Mouse (Mus musculus): ENCODE data around the gene Naa40. TPM values are rescaled to one million over a fixed set of nuclear protein-coding genes. Genes with fewer than 3 reads are reported as not detected.

Gene Naa40
- total RNA-seq, 2 experiments from 2014 or later, result 7.8 to 11.3 TPM

DNA sequence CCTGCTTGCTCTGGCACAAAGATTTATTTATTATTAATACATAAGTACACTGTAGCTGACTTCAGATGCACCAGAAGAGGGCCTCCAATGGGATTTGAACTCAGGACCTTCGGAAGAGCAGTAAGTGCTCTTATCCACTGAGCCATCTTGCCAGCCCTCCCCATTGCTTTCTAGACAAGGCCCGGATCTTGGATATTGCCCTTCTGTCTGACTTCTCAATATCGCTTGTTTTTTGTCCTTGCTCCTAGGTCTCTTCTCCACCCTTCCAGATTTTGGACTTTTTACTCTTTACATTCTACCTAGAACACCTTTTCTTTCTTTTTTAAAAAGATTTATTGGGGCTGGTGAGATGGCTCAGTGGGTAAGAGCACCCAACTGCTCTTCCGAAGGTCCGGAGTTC lies 22.2 kb downstream of the Naa40 start:
- intact Hi-C loops (cut with DNase I), result no loop called here

DNA sequence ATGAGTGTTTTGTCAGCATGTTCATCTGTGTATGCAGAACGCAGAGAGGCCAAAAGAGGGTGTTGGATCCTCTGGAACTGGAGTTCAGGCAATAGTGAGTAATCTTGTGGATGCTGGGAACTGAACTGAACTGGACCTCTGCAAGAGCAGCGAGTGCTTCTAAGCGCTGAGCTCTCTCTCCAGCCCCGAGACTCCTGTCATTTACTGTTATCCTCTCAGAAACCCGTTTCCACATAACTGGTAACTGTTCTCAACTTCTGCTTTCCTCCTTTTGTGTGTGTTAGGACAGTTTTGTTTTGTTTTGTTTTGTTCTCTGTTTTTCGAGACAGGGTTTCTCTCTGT lies 23.1 kb downstream of the Naa40 start:
- intact Hi-C loops (cut with DNase I), result no loop called here
- DNase-seq, result no peak

More for the DNA sequence above, 22.2 kb downstream of the Naa40 start:
- no peak for DNase-seq

DNA sequence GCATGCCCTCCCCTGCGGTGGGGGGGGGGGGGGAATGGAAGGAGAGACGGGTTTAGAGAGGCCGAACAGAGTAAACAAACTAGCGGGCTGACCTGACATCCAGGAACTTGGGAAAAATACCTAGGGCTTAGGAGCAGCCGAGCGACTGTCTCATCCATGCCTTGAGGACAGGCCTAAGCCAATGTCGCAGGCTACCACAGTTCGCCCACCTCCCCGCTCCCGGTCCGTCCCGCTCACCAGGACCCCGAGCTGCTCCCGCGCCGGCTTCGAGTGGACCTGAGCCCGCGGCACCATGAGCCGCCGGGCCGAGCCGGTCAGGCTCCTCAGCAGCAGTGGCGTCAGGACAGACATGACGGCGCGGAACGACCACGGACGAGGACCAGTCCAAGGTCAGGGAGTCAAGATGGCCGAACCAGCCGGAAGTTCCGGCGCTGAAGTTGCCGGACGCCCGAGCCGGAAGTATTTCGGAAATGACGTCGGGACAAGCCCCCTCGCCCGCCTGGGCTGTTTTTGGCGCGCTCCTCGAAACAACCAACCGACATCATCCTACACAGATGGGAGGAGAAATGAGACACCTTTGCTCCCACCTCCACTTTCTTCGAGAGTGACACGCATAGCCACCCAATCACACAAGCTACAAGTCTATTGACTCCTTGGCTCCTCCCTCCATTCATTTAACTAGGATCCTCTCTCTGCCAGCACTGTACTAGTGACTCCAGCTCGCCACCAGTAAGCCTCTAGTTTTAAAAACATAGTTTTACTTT lies 23.6 kb downstream of the Naa40 start, which contains the start of gene Cox8a:
Cox8a (minus strand) TSS at position 455 of the 764 bp plus-strand sequence.
- intact Hi-C loops (cut with DNase I), result no loop called here
- peak; percentile 90 to 94 for DNase-seq

DNA sequence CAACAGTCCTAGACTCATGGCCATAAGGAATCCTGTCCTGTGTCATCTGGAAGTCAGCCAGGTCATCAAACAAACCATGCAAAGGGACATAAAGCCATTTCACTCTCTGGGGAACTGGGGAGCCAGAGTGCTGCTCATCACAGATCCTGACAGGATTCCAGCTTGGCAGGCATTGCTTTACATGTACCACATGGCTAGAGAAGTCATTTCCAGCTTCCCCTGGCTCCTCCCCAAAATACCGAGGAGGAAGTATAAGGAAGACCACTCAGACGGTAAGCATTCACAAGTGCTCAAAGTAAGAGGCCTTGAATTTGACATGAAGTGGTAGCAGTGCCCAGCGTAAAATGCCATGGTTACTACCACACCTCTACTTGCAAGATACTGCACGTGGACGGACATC lies 26.5 kb downstream of the Naa40 start:
- intact Hi-C loops (cut with DNase I), result no loop called here
- DNase-seq, result no peak

DNA sequence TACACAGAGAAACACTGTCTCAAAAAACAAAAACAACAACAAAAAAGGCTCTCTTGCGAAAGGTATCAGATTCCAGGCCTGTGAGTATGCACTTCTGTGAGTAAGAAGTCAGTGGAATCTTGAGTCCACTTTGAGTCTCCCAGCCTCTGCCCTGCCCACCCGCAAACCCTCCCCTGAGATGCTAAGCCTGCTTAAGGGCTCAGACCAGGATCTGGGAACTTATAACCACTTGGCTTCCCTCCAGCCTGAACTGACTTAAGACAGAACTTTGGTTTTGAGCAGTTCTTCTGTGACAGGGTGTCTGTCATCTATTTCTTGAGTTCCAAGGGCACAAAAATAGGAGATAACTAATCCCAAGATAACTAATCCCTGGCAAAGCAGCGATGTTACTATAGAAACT lies 28.0 kb downstream of the Naa40 start:
- no peak for DNase-seq
- intact Hi-C loops (cut with DNase I), result no loop called here

DNA sequence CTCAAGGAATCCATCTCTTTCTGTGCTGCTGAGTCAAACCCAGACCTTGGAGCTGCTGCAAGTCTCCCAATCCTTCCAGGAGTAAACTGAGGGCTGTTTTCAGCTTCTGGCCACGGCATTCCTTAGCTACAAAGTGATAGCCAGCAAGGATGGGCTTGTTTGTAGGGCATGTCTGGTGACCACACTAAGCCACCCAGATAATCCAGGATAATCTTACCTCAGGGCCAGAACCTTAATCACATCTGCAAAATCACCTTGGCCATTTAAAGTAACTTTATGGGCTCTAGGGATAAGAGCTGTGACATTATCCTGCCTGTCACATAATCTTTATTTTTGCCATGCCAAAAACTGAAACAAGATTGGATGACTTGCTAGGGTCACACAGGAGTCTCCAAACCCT lies 28.8 kb downstream of the Naa40 start:
- DNase-seq, result no peak
- intact Hi-C loops (cut with DNase I), result no loop called here

DNA sequence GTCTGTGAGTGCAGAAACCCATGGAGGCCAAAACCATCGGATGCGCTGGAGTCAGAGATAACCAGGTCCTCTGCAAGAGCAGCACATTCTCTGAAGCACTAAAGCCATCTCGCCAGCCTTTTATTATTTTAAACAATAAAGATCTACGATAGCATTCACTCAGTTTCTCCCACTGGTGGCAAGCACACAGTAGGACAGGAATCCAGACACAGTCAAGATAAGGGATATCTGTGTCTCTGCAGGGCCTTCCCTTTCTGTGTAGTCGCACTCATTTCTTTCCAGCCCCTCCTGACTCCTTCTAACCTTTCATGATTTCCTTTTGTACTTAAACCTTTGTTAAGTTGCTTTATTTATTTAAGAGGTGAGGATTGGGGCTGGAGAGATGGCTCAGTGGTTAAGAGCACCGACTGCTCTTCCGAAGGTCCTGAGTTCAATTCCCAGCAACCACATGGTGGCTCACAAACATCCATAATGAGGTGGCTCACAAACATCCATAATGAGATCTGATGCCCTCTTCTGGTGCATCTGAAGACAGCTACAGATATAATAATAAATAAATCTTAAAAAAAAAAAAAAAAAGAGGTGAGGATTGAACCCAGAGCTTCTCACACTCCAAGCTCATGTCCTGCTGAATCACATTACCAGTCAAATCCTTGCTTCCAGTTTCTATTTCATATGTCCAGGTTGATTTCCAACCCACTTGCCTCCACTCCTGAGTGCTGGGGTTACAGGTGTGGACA lies 30.9 kb downstream of the Naa40 start:
- intact Hi-C loops (cut with DNase I), result no loop called here
- DNase-seq, result no peak

DNA sequence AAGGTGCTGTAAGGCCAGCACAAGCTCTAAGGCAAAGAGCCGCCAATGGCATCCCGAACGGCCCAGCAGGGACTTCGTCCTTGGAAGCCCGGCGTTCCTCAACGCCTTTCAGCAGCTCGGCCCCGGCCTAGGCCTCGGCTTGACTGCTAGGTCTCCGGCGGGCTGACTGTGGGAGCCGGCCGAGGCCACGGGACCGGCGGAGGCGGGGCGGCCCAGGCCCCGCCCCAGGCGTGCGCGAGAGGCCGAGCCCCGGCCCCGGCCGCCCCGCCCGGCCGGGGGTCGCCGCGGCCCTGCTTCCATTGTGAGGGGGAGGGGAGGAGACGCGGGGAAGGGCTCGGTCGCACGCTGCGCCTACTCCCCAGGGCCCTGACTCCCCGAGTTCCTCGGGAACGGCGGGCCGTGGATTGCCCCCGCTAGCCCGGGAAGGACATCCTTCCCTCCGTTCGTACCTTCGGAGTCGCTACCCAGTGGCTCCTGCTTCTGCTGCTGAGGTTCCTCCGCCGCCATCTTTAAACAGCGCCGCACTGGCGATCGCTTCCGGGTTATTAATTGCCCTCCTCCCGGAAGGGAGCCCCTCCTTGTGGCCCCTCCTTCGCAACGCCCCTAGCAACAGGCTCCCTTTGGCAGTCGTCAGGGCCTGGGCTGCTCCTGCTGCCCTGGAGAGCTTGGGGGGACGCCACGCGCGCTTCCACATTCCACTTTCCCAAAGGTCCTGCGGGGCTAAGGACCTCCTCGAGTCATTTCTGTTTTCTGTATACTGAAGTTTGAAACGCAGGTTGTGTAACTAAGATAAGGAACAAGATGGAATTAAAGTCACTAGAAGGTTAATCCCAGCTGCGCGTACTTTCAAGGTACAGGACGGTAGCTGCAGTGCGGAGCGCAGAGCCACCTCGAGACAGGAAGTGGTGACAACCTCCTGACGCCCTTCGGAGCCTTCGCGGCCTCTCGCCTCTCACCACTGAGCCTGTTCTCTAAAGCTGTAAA lies 34.9 kb downstream of the Naa40 start, which contains the start of gene Otub1:
Otub1 (minus strand) TSS at position 564 of the 984 bp plus-strand sequence.
- peak; percentile 87 to 89 for DNase-seq
- intact Hi-C loops (cut with DNase I), result no loop called here

DNA sequence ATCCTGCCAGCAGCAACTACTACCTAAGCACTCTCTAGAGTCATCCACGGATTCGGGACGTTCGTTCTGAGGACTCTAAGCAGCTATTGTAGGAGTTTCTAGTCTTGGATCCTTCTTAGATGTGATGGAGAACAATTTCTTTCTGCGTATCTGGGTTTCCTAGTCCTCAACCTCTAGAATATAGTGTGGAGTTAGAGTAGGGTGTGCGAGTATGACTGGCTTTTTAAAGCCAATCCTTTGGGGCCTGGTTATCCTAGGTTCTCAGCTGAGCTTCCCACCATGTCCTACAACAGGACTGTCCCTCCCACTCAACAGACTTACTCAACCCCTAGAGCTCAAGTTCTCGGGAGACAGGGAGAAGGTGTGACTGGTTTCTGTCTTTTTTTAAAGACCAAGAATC lies 35.7 kb downstream of the Naa40 start:
- no peak for DNase-seq
- intact Hi-C loops (cut with DNase I), result no loop called here

DNA sequence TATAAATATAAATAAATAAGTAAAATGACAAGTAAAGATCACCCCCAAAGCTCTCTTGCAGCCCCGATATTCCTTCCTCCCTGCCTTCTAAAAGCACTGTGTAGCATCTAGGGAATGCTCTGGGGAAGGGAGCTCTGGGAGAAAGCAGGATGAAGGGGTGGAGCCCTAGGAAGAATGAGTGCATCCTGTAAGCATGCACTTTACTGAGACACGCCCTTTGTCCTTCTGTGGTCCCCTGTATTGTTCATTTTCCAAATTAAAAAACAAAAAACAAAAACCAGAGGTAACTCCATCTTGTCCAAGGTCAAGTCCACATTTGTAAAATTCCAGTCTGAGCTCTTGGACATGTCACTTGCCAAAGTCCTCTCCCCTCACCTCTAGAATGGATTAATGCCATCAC lies 36.1 kb downstream of the Naa40 start:
- no peak for DNase-seq
- intact Hi-C loops (cut with DNase I), result no loop called here

DNA sequence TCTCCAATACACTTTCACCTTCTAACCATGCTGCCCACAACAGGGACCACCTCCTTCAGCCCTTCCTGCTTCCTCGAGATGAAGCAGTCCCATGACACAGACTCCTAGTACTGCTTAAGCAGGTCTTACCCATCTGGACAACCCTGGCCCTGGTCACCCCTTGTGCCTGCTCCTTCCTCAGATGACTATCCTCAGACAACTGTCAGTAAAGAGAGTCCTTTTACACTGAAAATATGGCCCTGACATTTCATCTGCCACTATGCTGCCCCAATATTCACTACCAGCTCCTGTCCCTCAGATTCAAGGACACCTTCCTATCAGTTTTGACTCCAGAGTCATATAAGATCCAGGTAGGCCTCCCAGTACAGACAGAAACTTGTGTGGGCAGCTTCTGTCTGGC lies 40.6 kb downstream of the Naa40 start:
- no peak for DNase-seq
- intact Hi-C loops (cut with DNase I), result no loop called here

DNA sequence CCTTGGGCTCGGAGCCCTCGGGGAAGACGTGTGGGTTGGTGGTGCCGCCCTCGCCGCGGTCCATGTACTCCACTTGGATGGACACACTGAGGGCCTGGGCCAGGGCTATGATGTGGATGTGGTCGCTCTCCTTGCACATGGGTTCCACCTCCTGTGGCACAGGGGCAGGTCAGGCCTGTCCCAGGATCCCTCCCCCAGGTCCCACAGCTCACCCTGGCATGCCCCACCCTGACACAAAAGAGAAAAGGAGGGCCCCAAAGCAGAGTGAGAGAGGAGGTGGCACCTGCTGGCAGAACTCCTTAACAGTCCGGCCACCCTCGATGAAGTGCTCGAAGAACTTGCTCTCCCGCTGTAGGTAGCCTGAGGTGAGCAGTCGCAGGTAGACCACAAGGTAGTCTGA lies 41.9 kb downstream of the Naa40 start:
- intact Hi-C loops (cut with DNase I), result no loop called here
- DNase-seq, result no peak

DNA sequence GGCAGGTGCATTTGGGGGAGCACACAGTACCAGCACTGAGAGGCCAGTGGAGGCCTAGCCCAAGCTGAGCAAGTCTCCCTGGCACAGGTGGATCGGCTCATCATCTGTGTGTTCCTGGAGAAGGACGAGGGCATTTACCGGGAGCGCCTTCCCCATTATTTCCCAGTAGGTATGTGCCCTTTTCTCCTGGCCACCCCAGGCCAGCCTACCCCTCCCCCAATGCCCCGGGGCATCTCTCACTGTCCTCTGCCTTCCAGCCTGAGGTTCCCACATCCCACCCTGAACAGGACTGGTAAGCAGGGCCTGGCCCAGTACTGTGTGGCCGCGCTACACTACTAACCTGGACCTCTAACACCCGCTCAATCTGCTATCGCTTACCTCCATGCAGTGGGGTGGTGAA lies 43.5 kb downstream of the Naa40 start:
- intact Hi-C loops (cut with DNase I), result loop anchor here (1.0 kb wide), 1 partner anchor 130 kb away; no protein-coding TSS in a partner anchor
- no peak for DNase-seq

DNA sequence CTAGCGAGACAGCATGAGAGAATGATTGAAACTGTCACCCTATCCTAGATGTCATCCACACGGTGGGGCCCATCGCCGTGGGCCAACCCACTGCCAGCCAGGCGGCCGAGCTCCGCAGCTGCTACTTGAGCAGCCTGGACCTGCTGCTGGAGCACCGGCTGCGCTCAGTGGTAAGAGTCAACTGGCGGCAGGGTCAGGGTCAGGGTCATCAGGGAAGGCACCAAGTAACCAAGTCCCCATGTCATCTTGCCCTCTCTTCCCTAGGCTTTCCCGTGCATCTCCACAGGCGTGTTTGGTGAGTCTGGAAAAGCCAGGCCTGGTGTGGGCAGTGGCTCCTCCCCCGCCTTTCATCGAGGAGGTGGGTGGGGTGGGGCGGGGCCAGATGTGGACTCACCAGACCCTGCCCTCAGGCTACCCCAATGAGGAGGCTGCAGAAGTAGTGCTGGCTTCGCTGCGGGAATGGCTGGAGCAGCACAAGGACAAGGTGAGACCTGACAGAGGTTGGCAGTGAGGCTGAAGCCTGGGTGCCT lies 44.2 kb downstream of the Naa40 start:
- DNase-seq, result no peak
- intact Hi-C loops (cut with DNase I), result loop anchor here (1.0 kb wide), 1 partner anchor 130 kb away; no protein-coding TSS in a partner anchor

DNA sequence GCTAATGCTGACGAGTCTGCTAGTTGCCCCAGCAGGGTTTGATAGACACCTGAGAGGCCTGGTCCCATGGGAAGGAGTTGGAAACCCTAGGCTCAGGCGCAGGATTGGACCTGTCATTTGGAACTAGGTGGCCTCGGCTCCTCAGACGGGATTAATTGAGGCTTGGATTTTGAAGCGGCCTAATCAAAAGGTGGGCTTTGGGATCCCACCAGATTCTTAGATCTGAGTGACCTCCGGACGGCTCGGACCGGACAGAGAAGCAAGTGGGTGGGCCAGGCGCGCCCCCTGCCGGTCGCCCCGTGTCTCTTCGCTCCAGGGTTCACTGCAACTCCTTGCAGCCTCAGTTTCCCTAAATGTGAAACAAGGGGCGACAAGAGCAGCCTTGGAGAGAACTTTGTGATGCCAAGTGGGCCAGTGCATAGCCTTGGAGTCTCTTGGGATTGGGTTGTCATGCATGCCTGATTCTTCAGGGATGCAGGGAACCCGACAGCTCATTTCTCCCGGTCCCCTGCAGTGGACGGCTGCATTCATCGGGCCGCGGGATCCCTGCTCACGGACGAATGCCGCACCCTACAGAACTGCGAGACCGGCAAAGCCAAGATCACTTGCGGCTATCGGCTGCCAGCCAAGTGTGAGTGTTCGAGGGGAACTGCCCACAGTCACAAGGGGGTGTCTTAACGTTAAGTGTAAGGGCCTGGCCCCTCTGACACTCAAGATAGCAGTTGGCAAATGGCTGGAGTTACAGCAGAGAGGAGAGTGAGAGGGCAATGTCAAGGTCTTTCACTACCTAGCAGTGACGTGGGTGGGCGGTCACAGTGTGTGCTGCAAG lies 44.9 kb downstream of the Naa40 start:
- intact Hi-C loops (cut with DNase I), result no loop called here
- peak; percentile 42 to 67 for DNase-seq

DNA sequence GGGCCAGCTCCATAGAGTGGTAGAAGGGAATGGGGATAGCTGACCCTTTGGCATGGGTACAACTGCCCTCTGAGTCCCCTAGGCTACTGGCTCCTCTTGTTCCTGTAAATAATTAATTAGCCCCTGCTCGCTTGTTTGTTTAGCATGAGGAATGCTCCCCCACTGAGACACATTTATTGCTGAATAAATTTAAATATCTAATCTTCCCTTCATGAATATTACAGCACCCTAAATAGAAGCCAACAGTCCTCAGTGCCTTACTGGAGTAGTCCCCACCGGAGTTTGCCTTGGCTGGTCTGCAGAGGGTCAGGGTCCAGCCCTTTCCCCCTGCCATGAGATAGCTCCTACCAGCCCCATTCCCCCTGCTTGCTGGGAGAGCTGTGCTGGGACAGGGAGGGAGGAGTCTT lies 48.4 kb downstream of the Naa40 start:
- intact Hi-C loops (cut with DNase I), result no loop called here
- no peak for DNase-seq

DNA sequence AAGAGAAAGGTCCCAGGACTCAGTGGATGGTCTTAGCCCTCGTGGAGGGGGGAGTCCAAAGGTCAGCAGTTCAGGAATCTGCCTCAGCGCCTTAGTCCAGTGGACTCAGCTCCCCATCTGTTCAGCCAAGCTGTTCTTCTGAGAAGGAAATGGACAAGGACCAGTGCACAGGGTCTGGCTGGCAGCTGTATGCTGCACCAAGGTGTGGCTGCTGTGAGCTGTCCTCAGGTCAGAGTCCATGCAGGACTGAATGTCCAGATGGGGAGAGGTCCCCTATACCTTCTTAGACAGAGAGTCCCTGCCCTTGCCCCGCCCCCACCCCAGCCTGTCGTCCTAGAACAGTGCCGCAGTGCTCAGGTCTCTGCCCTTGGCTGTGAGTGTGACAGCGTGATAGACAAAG lies 49.3 kb downstream of the Naa40 start:
- intact Hi-C loops (cut with DNase I), result no loop called here
- no peak for DNase-seq

DNA sequence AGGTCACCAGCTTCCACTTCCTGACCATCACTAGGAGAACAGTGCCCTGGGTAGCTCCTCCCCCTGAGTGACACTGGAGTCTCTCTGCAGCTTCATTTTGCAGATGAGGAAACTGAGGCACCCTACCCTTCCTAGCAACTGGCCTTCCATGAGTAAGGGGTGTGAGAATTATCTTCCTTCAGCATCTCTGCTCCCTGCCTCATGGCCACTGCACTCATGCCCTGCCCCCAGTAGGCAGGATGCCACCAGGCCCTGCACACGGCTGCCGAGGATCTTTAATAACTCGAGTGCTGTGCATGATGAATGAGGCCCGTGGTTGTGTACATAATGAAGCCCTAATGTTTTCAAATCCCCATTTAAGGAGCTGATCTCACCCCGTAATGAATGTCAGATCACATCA lies 50.0 kb downstream of the Naa40 start:
- DNase-seq, result no peak
- intact Hi-C loops (cut with DNase I), result no loop called here

DNA sequence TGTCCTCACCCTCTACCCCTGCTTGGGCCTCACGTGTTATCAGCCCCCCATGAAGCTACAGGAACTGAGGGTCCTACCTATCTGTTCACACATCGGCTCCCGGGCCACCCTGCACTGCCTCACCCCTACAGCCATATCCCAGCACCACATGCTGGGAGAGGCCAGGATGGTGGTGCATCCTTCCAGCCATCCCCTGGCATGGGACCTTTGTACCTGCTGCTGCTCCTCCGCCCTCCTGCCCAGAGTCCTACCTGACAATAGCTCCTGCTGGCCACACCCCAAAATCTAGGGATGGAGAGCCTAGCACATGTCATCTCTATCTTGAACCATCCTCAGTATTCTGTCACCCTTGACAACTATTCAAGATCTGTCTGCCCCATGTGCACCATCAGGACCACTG lies 52.0 kb downstream of the Naa40 start:
- DNase-seq, result no peak
- intact Hi-C loops (cut with DNase I), result no loop called here

DNA sequence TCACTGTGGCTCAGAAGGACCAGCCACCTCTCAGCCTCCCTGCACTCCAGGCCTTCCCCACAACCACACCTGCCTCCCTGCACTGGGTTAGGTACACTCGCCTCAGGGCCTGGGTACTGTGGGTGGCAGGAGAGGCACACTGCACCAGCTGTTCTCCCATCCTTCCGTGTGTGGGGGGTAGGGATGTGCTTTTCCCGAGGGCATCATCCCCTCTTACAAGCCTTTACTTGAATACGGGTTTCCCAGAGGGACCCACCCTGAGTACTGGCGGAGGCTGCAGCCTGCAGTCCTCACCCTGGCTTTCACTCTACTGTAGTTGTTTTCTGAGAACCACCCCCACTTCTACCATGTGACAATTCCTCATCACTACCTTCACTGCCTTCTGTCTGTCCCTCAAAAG lies 53.8 kb downstream of the Naa40 start:
- no peak for DNase-seq
- intact Hi-C loops (cut with DNase I), result no loop called here

Data from gastrocnemius, postnatal 36 days (tissue).